Mouse (Mus musculus) intestine, embryonic 16.5 days (tissue): ENCODE results near the gene Il17rd. TPM values are rescaled to one million over a fixed set of nuclear protein-coding genes. Genes with fewer than 3 reads are reported as not detected.

Experiments used
- ATAC-seq: fragments of 200-750 bp; cut with Nextera tagmentation; 2 replicates; pipeline ENCODE4 v1.8.0; 2017; ENCODE audit warnings: moderate TSS enrichment, moderate library complexity
- H3K27ac ChIP-seq: fragments of 300-500 bp; sonication (generic); 2 replicates; pipeline ENCODE4 v1.5.1; 2014; ENCODE audit warnings: mild to moderate bottlenecking, low read length
- H3K27me3 ChIP-seq: fragments of 300-500 bp; sonication (generic); replicated peaks from 2 replicates; pipeline ENCODE4 v1.6.1; 2014; ENCODE audit warnings: low read length, control low read depth, mixed read lengths; ENCODE audit not compliant: control insufficient read depth, insufficient read depth
- H3K36me3 ChIP-seq: fragments of 300-500 bp; sonication (generic); 2 replicates; pipeline ENCODE4 v1.6.1; 2014; ENCODE audit warnings: low read length, control low read depth; ENCODE audit not compliant: control insufficient read depth, insufficient read depth
- H3K4me1 ChIP-seq: fragments of 300-500 bp; sonication (generic); 2 replicates; pipeline ENCODE4 v1.6.1; 2014; ENCODE audit warnings: low read length, control low read depth, mixed read lengths; ENCODE audit not compliant: control insufficient read depth, insufficient read depth
- H3K4me2 ChIP-seq: fragments of 300-500 bp; sonication (generic); 2 replicates; pipeline ENCODE4 v1.6.1; 2014; ENCODE audit warnings: low read depth, low read length, control low read depth
- H3K4me3 ChIP-seq: fragments of 300-500 bp; sonication (generic); 2 replicates; pipeline ENCODE4 v1.5.1; 2014; ENCODE audit warnings: mild to moderate bottlenecking, low read length
- H3K9ac ChIP-seq: fragments of 300-500 bp; sonication (generic); 2 replicates; pipeline ENCODE4 v1.6.1; 2014; ENCODE audit warnings: low read depth, low read length
- H3K9me3 ChIP-seq: fragments of 300-500 bp; sonication (generic); 2 replicates; pipeline ENCODE4 v1.6.1; 2016; ENCODE audit warnings: low read length, control low read depth; ENCODE audit not compliant: control insufficient read depth
- WGBS: fragments of 180-500 bp; shearing (Covaris S2); extraction: QIAGEN DNeasy Blood & Tissue Kit; methylation state at CpG from one replicate; pipeline ENCODE4 v1.1.7; 2014; 5-methylcytosine and 5-hydroxymethylcytosine counted together
- polyA plus RNA-seq: library from polyadenylated mRNA; unstranded; fragments of >200 nt; fragmentation: Nextera tagmentation; extraction: Ambion mirVana; gene quantifications from 2 replicates; pipeline ENCODE4 v1.2.1, GENCODE M21; 2015

Il17rd gene
- polyA plus RNA-seq, 1 experiment from 2014 or later, result 1.4 TPM

- no peaks in the 10 kb centered on the region for H3K9me3 ChIP-seq
- H3K27ac ChIP-seq, result no peak overlapping the region
- H3K4me3 ChIP-seq, result no peak overlapping the region
- H3K36me3 ChIP-seq, result no peaks in the 10 kb centered on the region
- WGBS, result 51% methylated on average over 8 of the region's 8 CpGs
- H3K4me2 ChIP-seq, result no peak overlapping the region
- ATAC-seq, result no peak
- H3K9ac ChIP-seq, result no peak overlapping the region
- H3K27me3 ChIP-seq, result no peaks in the 10 kb centered on the region
- peaks cover 28% of the 10 kb centered on the region for H3K4me1 ChIP-seq
These were observed 3.7 kb downstream of the Il17rd start for GRCm38 (mm10) chr14:27042280-27042983.

- H3K27me3 ChIP-seq, result no peaks in the 10 kb centered on the region
- peaks cover 28% of the 10 kb centered on the region for H3K4me1 ChIP-seq
- H3K9me3 ChIP-seq, result no peaks in the 10 kb centered on the region
- ATAC-seq, result no peak
- no peak overlapping the region for H3K4me2 ChIP-seq
- 44% methylated on average over 5 of the region's 5 CpGs for WGBS
- H3K4me3 ChIP-seq, result no peak overlapping the region
- no peak overlapping the region for H3K9ac ChIP-seq
- no peak overlapping the region for H3K27ac ChIP-seq
- H3K36me3 ChIP-seq, result no peaks in the 10 kb centered on the region
These were observed 4.7 kb downstream of the Il17rd start for GRCm38 (mm10) chr14:27043416-27043815.

- Histone ChIP-seq H3K36me3 (no peaks in the 10 kb centered on the region), H3K4me1 (peaks cover 28% of the 10 kb centered on the region), H3K4me3 (no peak overlapping the region), H3K27ac (peak overlapping the region; percentile 57), H3K4me2 (peak overlapping the region; percentile 26; the same call in 1 of the 2 replicates), H3K27me3 (no peaks in the 10 kb centered on the region), H3K9ac (no peak overlapping the region), H3K9me3 (no peaks in the 10 kb centered on the region)
- WGBS, result 5% methylated on average over 11 of the region's 11 CpGs
- ATAC-seq, result peak; percentile 67
These were observed 5.7 kb downstream of the Il17rd start for GRCm38 (mm10) chr14:27044221-27044966.

GRCm38 (mm10) chr14:27044967-27045361 is 6.2 kb downstream of the Il17rd start:
- 27% methylated on average over 2 of the region's 2 CpGs for WGBS
- Histone ChIP-seq H3K9ac (no peak overlapping the region), H3K4me2 (peak overlapping the region; percentile 26; the same call in 1 of the 2 replicates), H3K4me1 (peaks cover 25% of the 10 kb centered on the region), H3K36me3 (no peaks in the 10 kb centered on the region), H3K4me3 (no peak overlapping the region), H3K9me3 (no peaks in the 10 kb centered on the region), H3K27me3 (no peaks in the 10 kb centered on the region), H3K27ac (peak overlapping the region; percentile 57)
- peak; percentile 23; the same call in 1 of the 2 replicates for ATAC-seq

- H3K27ac ChIP-seq, result no peak overlapping the region
- no peaks in the 10 kb centered on the region for H3K36me3 ChIP-seq
- no peak overlapping the region for H3K4me3 ChIP-seq
- no peaks in the 10 kb centered on the region for H3K27me3 ChIP-seq
- H3K4me1 ChIP-seq, result peaks cover 23% of the 10 kb centered on the region
- WGBS, result 66% methylated on average over 8 of the region's 8 CpGs
- no peaks in the 10 kb centered on the region for H3K9me3 ChIP-seq
- no peak overlapping the region for H3K4me2 ChIP-seq
- ATAC-seq, result no peak
- no peak overlapping the region for H3K9ac ChIP-seq
These were observed 9.7 kb downstream of the Il17rd start for GRCm38 (mm10) chr14:27048231-27048956.

GRCm38 (mm10) chr14:27050043-27050442 is 11.3 kb downstream of the Il17rd start:
- H3K4me1 ChIP-seq, result peaks cover 7% of the 10 kb centered on the region; the same call in 1 of the 2 replicates
- ATAC-seq, result no peak
- H3K4me2 ChIP-seq, result no peak overlapping the region
- no peaks in the 10 kb centered on the region for H3K36me3 ChIP-seq
- H3K9ac ChIP-seq, result no peak overlapping the region
- no peaks in the 10 kb centered on the region for H3K27me3 ChIP-seq
- H3K9me3 ChIP-seq, result no peaks in the 10 kb centered on the region
- WGBS, result 60% methylated on average over 9 of the region's 9 CpGs
- H3K4me3 ChIP-seq, result no peak overlapping the region
- no peak overlapping the region for H3K27ac ChIP-seq

- H3K9me3 ChIP-seq, result no peaks in the 10 kb centered on the region
- H3K4me1 ChIP-seq, result 0 out of 2 replicates have a peak, but pooled peaks cover 5% of the 10 kb centered on the region
- WGBS, result 59% methylated on average over 18 of the region's 18 CpGs
- H3K4me3 ChIP-seq, result no peak overlapping the region
- no peak overlapping the region for H3K9ac ChIP-seq
- no peak overlapping the region for H3K27ac ChIP-seq
- H3K27me3 ChIP-seq, result no peaks in the 10 kb centered on the region
- H3K36me3 ChIP-seq, result no peaks in the 10 kb centered on the region
- no peak overlapping the region for H3K4me2 ChIP-seq
- no peak for ATAC-seq
These were observed 12.1 kb downstream of the Il17rd start for GRCm38 (mm10) chr14:27050560-27051510.

GRCm38 (mm10) chr14:27051511-27051895 is 12.8 kb downstream of the Il17rd start:
- Histone ChIP-seq H3K27me3 (no peaks in the 10 kb centered on the region), H3K27ac (no peak overlapping the region)
- WGBS, result 65% methylated on average over 5 of the region's 5 CpGs

More at GRCm38 (mm10) chr14:27051511-27051895, 12.8 kb downstream of the Il17rd start:
- Histone ChIP-seq H3K4me2 (no peak overlapping the region), H3K9me3 (no peaks in the 10 kb centered on the region), H3K4me1 (0 out of 2 replicates have a peak, but pooled peaks cover 5% of the 10 kb centered on the region), H3K9ac (no peak overlapping the region), H3K36me3 (no peaks in the 10 kb centered on the region), H3K4me3 (no peak overlapping the region)
- no peak for ATAC-seq
